Mouse (Mus musculus): ENCODE measurements around the gene Adamts1. TPM values are rescaled to one million over a fixed set of nuclear protein-coding genes. Genes with fewer than 3 reads are reported as not detected.

The Adamts1 gene
- 40.2 and 50.6 TPM in 2 replicates for polyA plus RNA-seq (2015; fragmentation: Nextera tagmentation; extraction: Ambion mirVana)

DNA sequence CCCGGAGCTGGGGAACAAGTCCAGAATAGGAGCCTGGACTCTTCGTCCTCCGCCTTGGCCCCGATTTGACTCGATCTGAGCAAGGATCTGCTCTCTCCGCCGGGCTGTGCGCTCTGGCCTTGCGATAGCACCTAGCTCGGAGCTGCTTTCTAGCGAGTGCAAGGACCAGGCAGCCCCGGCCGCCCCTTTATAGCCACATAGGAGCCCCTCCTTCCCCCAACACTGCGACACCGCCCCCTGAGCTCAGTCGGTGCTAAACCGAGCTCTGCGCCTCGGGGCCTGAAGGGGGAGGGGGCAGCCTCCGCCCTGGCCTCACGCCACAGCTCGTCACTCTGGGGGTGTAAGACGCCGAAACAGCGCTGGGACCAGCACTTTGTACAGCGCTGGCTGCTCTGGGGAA is at the start of gene Adamts1:
Adamts1 (minus strand) TSS at position 160 of the 400 bp plus-strand sequence.
- WGBS = under 1% methylated on average over 25 of the region's 26 CpGs
- ATAC-seq (replicated peaks; ENCODE audit: insufficient number of reproducible peaks, insufficient read depth, low FRiP score, low read depth) = peak; percentile 90
- peaks cover 22% of the 10 kb centered on the region for H3K36me3 ChIP-seq
- H3K9me3 ChIP-seq (replicated peaks) = no peaks in the 10 kb centered on the region
- peak within 1 kb of the TSS; percentile 98 for H3K27ac ChIP-seq
- peak within 1 kb of the TSS; percentile 86 for H3K4me3 ChIP-seq
- H3K4me1 ChIP-seq (replicated peaks) = peaks cover 32% of the 10 kb centered on the region
- no peaks in the 10 kb centered on the region for H3K27me3 ChIP-seq
- peak within 1 kb of the TSS; percentile 86 for H3K4me2 ChIP-seq
- peak within 1 kb of the TSS; percentile 90 for H3K9ac ChIP-seq

GRCm38 (mm10) chr16:85827066-85827465 is 24.2 kb upstream of the Adamts1 start:
- Histone ChIP-seq H3K4me3 (no peak overlapping the region), H3K36me3 (no peaks in the 10 kb centered on the region), H3K4me2 (no peak overlapping the region), H3K9ac (no peak overlapping the region), H3K27ac (no peak overlapping the region), H3K27me3 (no peaks in the 10 kb centered on the region), H3K4me1 (replicated peaks) (no peaks in the 10 kb centered on the region), H3K9me3 (replicated peaks) (no peaks in the 10 kb centered on the region)
- WGBS = 64% methylated on average over 3 of the region's 3 CpGs
- ATAC-seq (replicated peaks; ENCODE audit: insufficient number of reproducible peaks, insufficient read depth, low FRiP score, low read depth) = no peak

DNA sequence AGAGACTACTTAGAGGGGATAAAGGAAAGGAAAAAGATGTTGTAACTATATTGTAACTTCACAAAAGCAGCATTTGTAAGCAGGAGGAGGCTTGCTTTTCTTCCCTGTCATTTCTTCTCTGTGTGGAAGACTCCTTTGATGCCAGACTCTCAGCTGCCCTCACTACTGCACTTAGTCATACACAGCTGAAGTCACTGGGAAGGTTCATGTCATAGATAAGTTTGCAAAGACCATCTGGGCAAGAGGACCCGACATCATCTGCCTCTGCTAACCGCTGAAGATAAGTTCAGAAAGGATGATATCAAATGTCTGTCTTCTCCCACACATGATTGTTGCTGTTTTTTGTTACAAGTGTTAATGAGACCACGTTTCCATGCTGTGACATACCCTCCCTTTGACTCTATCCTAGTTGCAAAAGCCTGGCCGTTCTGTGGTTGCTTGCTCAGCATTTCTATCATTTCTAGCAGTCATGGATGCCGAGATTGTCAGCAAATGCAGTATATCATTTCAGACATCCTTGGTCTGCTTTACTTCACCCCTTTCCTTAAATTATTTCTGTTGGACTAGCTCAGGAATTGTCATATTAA is 19.5 kb upstream of the Adamts1 start:
- Histone ChIP-seq H3K4me3 (no peak overlapping the region), H3K4me2 (no peak overlapping the region), H3K36me3 (no peaks in the 10 kb centered on the region), H3K27ac (no peak overlapping the region), H3K4me1 (replicated peaks) (no peaks in the 10 kb centered on the region), H3K9me3 (replicated peaks) (no peaks in the 10 kb centered on the region), H3K9ac (no peak overlapping the region), H3K27me3 (no peaks in the 10 kb centered on the region)
- 37% methylated on average over 5 of the region's 5 CpGs for WGBS
- ATAC-seq (replicated peaks; ENCODE audit: insufficient number of reproducible peaks, insufficient read depth, low FRiP score, low read depth) = no peak

- no peaks in the 10 kb centered on the region for H3K9me3 ChIP-seq (replicated peaks)
- H3K4me1 ChIP-seq (replicated peaks) = no peaks in the 10 kb centered on the region
- H3K27me3 ChIP-seq = no peaks in the 10 kb centered on the region
- H3K4me2 ChIP-seq = no peak overlapping the region
- no peak overlapping the region for H3K4me3 ChIP-seq
- no peaks in the 10 kb centered on the region for H3K36me3 ChIP-seq
- no peak overlapping the region for H3K27ac ChIP-seq
- WGBS = 47% methylated on average over 5 of the region's 5 CpGs
- ATAC-seq (replicated peaks; ENCODE audit: insufficient number of reproducible peaks, insufficient read depth, low FRiP score, low read depth) = no peak
- no peak overlapping the region for H3K9ac ChIP-seq
Observed at GRCm38 (mm10) chr16:85819808-85820458, 17.0 kb upstream of the Adamts1 start.

GRCm38 (mm10) chr16:85814116-85814515 is 11.2 kb upstream of the Adamts1 start:
- Histone ChIP-seq H3K27me3 (no peaks in the 10 kb centered on the region), H3K9me3 (replicated peaks) (no peaks in the 10 kb centered on the region), H3K4me2 (no peak overlapping the region), H3K9ac (no peak overlapping the region), H3K36me3 (no peaks in the 10 kb centered on the region), H3K4me3 (no peak overlapping the region), H3K4me1 (replicated peaks) (no peaks in the 10 kb centered on the region), H3K27ac (no peak overlapping the region)
- no peak for ATAC-seq (replicated peaks; ENCODE audit: insufficient number of reproducible peaks, insufficient read depth, low FRiP score, low read depth)
- WGBS = 90% methylated on average over 2 of the region's 2 CpGs

DNA sequence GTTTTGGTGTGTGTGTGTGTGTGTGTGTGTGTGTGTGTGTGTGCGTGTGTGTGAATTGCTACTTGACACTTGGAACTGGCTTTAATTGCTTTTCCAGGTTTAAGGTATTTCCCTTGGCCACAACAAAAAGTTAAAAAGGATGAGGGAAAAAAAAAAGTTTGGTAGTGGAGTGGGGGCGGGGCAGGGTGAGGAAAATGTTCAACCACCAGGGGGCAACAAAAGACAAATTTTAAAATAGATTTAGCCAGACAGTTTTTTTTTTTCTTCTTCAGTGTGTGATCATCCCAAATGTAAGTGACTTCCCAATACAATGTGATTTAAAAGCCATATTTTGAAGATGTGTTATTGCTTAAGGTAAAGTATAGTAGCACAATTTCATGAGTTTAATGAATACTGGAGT is 4.7 kb upstream of the Adamts1 start:
- no peaks in the 10 kb centered on the region for H3K36me3 ChIP-seq
- 18% methylated on average over 2 of the region's 2 CpGs for WGBS
- 0 out of 2 replicates have a peak overlapping the region, but pooled peaks have one; percentile 34 for H3K27ac ChIP-seq
- H3K4me1 ChIP-seq (replicated peaks) = peaks cover 14% of the 10 kb centered on the region
- ATAC-seq (replicated peaks; ENCODE audit: insufficient number of reproducible peaks, insufficient read depth, low FRiP score, low read depth) = no peak
- H3K9ac ChIP-seq = no peak overlapping the region
- peak overlapping the region; percentile 48 for H3K4me2 ChIP-seq
- no peak overlapping the region for H3K4me3 ChIP-seq
- H3K27me3 ChIP-seq = no peaks in the 10 kb centered on the region
- no peaks in the 10 kb centered on the region for H3K9me3 ChIP-seq (replicated peaks)

DNA sequence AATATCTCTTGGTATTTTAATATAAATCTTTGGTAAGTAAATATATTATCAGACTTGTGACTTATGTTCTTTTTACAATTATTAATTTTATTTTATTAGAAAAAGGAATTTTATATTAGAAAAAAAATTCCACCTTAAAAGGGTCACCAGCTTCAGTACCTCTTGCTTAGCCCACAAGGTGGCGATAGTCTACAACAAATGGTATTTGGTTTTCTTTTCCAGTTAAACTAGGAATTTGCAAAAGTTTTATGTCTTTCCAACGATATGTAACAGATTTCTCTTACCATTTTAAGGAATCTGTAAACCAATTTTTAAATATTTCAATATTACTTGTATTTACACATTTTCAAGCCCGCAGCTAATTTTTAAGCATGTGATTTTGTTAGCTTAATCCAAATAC is 4.2 kb upstream of the Adamts1 start:
- no peak for ATAC-seq (replicated peaks; ENCODE audit: insufficient number of reproducible peaks, insufficient read depth, low FRiP score, low read depth)
- 21% methylated on average over 3 of the region's 3 CpGs for WGBS

GRCm38 (mm10) chr16:85805581-85805980 is 2.7 kb upstream of the Adamts1 start:
- 75% methylated on average over 2 of the region's 2 CpGs for WGBS
- Histone ChIP-seq H3K9ac (no peak overlapping the region), H3K4me2 (no peak overlapping the region)

More for the DNA sequence above, 4.2 kb upstream of the Adamts1 start:
- Histone ChIP-seq H3K36me3 (no peaks in the 10 kb centered on the region), H3K27ac (0 out of 2 replicates have a peak overlapping the region, but pooled peaks have one; percentile 34), H3K9me3 (replicated peaks) (no peaks in the 10 kb centered on the region), H3K4me1 (replicated peaks) (peaks cover 14% of the 10 kb centered on the region), H3K4me2 (peak overlapping the region; percentile 48), H3K27me3 (no peaks in the 10 kb centered on the region), H3K4me3 (no peak overlapping the region), H3K9ac (no peak overlapping the region)

DNA sequence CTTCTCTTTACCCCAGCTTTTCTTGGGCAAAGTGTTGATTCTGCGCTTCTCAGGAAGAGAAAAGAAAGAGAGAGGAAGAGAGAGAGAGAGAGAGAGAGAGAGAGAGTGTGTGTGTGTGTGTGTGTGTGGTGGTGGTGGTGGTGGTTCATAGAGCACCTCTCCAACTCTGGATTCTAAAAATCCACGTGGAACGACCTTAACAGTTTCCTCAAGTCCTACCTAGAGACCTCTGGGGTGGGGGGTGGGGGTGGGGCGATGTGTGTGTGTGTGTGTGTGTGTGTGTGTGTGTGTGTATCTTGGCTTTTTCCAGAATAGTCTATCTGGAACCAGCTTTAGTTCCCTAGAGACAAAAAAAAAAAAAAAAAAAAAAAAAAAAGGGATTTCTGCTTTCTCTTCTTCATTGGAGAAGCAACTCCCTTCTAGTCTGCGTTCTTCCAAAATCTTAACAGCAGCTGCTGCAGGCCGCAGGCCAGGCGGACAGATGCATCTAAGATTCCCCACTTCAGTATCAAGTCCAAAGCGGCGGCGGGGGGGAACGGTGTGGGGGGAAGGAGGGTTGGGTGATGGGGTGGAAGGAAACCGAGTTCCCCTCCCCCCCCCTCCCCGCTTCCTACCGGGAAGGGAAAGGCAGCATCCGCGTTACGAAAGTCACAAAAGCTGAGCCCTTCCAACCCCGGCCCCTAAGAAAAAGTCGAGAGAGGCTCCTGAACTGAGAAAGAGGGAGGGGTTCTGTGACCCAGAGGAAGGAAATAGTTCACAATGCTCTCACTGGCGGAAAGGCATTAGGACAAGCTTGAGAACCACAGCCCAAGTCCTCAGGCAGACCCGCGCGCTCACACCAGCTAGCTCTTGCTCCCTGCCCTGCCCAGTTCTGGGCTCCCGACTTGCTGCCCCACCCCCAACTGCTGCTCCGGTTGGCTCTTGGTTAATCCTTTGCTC is 969 bp upstream of the Adamts1 start:
- H3K4me1 ChIP-seq (replicated peaks) = peaks cover 28% of the 10 kb centered on the region
- ATAC-seq (replicated peaks; ENCODE audit: insufficient number of reproducible peaks, insufficient read depth, low FRiP score, low read depth) = 0 out of 2 replicates have a peak, but pooled peaks have one; percentile 23
- WGBS = 1% methylated on average over 25 of the region's 25 CpGs
- no peaks in the 10 kb centered on the region for H3K27me3 ChIP-seq
- H3K4me3 ChIP-seq = peak overlapping the region; percentile 86
- H3K9me3 ChIP-seq (replicated peaks) = no peaks in the 10 kb centered on the region
- peaks cover 13% of the 10 kb centered on the region for H3K36me3 ChIP-seq
- H3K4me2 ChIP-seq = peak overlapping the region; percentile 86
- peak overlapping the region; percentile 90 for H3K9ac ChIP-seq
- peak overlapping the region; percentile 98 for H3K27ac ChIP-seq

More at GRCm38 (mm10) chr16:85805581-85805980, 2.7 kb upstream of the Adamts1 start:
- Histone ChIP-seq H3K27me3 (no peaks in the 10 kb centered on the region), H3K27ac (0 out of 2 replicates have a peak overlapping the region, but pooled peaks have one; percentile 98), H3K36me3 (no peaks in the 10 kb centered on the region), H3K9me3 (replicated peaks) (no peaks in the 10 kb centered on the region), H3K4me3 (no peak overlapping the region), H3K4me1 (replicated peaks) (peaks cover 14% of the 10 kb centered on the region)
- ATAC-seq (replicated peaks; ENCODE audit: insufficient number of reproducible peaks, insufficient read depth, low FRiP score, low read depth) = no peak

- ATAC-seq (replicated peaks; ENCODE audit: insufficient number of reproducible peaks, insufficient read depth, low FRiP score, low read depth) = no peak
- peak overlapping the region; percentile 86 for H3K4me2 ChIP-seq
- peak overlapping the region; percentile 90 for H3K9ac ChIP-seq
- no peaks in the 10 kb centered on the region for H3K9me3 ChIP-seq (replicated peaks)
- under 1% methylated on average over 67 of the region's 67 CpGs for WGBS
- H3K4me3 ChIP-seq = peak overlapping the region; percentile 86
- H3K27ac ChIP-seq = peak overlapping the region; percentile 98
- H3K27me3 ChIP-seq = no peaks in the 10 kb centered on the region
- H3K4me1 ChIP-seq (replicated peaks) = peaks cover 33% of the 10 kb centered on the region
- H3K36me3 ChIP-seq = peaks cover 30% of the 10 kb centered on the region
Observed at GRCm38 (mm10) chr16:85801971-85802811, 722 bp downstream of the Adamts1 start.

Measured in heart, embryonic 15.5 days (tissue).